Mouse (Mus musculus) left cerebral cortex, adult 11 months (tissue): ENCODE measurements around the gene Rnaseh2c.

Experiments
- DNase-seq: peaks from one replicate; pipeline ENCODE4 v3.0.0; 2022; ENCODE audit warnings: low spot score

The Rnaseh2c gene

DNA sequence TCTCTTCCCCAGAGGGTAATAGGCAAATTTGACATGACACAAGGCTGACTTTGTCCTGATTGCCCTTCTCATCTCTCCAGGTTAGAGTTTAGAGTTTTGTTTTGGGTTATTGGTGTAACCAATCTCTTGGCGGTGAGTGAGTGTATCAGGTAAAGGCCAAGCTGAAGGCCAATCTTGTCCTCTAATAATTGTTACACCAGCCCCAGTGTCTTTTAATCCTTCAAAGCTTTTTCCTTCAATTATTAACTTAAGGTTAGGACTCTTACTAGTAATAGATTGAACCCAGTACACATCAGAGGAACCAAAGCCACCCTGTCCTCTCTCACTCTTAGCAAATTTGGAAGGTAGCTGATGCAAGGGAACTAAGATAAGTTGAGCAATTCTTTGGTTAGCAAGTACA lies 26.3 kb upstream of the Rnaseh2c start:
- DNase-seq = no peak

DNA sequence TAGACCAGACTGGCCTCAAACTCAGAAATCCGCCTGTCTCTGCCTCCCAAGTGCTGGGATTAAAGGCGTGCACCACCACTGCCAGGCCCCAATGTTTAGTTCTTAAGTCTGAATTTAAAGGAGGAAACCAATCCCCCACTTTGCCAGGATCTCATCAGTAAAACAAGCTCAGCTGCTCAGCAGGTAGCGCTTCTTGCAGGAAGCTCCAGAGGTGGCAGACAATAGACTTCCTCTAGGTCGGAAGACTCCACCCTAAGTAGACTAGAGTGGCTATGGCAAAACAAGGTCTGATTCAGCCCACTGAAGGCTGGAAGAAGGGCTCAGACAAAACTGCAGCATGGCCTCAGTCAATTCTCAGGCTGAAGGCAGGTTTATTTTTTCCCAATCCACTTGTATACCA lies 21.7 kb upstream of the Rnaseh2c start:
- no peak for DNase-seq

DNA sequence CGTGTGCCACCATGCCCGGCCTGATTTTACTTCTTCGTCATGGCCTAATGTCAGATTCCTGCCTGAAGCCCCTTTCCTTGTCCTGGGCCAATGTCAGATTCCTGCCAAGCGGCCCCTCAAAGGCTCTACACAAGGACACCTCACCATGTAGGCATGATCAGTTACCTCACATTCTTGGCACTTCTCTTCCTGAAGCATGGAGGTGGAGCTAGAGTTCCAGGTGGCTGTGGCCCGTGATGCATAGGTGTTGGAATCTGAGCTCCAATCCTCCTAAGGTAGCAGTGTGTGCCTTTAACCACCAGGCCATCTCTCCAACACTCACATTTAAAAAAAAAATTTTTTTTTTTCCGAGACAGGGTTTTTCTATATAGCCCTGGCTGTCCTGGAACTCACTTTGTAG lies 20.9 kb upstream of the Rnaseh2c start:
- no peak for DNase-seq

DNA sequence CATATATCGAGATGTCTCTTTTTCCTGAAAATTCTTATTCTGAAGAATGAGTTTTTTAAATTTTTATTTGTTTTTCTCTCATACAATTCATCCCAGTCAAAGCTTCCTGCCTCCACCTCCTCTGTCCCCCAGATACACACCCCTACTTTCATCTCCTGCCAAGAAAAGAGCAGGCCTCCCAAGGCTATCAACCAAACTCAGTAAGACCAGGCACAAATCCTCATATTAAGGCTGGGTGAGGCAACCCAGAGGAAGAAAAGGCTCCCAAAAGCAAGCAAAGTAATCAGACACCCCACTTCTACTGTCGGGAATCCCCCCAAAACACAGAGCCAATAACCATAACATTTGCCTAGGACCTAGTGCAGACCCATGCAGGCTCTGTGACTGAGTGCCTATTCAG lies 19.7 kb upstream of the Rnaseh2c start:
- no peak for DNase-seq

DNA sequence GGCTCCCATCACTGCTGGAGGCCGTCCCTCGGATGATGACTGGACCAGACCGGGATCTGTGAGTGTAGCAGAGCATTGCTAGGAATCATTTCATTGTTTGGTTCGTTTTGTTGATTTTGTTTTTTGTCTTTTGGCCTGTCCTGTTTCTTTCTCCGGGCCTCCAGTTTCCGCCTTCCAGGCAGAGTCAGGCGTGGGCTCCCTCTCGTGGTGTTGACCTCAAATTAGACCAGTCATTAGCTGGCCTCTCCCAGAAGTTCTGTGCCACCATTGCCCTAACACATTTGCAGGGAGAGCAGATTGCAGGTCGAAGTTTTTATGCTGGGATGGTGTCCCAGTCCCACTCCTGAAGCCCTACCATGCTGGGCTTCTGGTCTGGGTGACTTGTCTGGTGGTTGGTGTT lies 12.5 kb upstream of the Rnaseh2c start:
- DNase-seq = no peak

DNA sequence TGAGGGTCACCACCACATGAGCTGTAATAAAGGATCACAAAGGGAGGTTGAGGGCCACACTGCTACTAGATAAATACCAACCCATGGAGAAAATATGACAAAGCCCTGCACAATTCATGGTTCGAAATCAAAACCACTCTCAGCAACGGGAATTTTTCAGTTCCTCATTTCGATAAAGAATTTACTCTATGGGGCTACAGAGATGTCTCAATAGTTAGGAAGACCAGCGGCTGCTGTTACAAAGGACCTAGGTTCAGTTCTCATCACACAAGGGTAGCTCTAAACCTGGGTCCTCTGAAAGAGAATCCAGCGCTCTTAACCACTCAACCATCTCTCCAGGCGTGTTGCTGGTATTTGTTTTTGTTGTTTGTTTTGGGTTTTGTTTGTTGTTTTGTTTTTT lies 9.8 kb upstream of the Rnaseh2c start:
- no peak for DNase-seq

DNA sequence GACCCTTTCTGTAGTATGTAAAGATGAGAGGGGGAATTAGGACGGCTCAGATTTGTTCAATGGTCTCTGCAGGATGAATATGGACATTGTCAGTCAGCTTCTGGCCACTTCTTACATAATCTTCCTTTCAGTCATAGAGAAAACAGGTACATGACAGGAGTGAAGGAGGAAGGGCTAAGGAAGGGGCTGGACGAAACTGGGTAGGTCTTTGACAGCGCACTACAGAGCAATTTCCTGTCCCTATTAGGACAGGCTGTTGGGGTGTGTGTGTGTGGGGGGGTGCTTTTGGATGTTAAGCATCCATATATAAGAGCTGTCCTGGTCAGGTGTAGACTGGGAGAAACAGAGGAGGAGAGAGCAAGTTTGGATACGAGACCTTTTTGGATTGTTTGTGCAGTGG lies 2.4 kb upstream of the Rnaseh2c start:
- DNase-seq = no peak

DNA sequence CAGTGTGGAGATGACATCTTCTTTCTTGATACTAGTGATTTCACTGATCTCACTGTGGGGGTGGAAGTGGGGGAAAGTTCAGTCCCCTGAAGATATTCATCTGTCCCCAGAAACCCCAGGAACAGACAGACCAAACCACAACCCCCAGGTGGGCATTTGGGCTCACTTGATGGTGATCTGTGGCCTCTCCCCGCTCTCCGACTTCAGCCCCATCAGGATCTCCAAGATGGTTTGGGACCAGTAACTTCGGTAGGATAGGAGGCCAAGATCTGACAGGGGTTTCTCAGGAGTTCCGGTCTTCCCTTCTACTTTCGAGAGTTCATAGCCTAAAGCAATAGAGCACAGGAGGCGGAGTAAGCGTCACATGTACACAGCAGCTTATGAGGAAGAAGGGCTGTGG lies 2.0 kb downstream of the Rnaseh2c start:
- no peak for DNase-seq

DNA sequence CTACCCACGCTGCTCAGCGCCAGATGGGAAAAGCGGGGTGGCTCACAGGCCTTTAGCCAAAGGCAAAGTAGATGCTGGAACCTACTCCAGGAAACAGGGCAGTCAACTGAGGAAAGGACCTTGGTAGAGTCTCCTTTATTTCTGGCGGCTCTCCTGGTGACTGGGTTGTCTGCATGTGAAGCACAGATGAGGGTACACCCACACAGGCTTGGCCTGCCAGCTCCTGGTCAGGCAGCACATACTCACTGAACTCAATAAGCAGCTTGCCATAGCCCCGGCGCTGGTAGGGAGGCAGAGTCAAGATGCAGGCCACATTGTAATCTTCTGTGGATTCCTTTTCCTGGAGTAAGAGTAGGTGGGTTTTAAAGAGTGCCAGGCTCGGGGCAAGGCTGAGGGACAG lies 3.5 kb downstream of the Rnaseh2c start:
- DNase-seq = no peak

DNA sequence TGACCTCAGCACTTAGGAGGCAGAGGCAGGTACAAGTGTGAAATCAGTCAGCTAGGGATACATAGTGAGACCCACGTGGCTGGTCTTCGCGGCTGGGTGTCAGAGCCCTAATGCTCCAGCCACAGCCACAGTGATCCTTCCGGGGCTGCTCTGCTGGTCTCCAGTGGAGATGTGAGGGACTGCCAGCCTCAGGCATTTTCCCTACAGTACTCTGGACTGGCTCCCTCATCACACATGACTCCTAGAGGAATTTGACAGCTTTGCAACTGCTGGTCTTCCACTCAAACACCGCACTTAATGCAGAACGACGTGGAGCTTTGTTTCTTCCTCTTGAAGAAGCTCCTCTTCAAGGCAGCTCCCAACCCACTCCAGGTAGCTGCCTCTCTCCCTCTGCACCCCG lies 4.5 kb downstream of the Rnaseh2c start:
- DNase-seq = no peak

DNA sequence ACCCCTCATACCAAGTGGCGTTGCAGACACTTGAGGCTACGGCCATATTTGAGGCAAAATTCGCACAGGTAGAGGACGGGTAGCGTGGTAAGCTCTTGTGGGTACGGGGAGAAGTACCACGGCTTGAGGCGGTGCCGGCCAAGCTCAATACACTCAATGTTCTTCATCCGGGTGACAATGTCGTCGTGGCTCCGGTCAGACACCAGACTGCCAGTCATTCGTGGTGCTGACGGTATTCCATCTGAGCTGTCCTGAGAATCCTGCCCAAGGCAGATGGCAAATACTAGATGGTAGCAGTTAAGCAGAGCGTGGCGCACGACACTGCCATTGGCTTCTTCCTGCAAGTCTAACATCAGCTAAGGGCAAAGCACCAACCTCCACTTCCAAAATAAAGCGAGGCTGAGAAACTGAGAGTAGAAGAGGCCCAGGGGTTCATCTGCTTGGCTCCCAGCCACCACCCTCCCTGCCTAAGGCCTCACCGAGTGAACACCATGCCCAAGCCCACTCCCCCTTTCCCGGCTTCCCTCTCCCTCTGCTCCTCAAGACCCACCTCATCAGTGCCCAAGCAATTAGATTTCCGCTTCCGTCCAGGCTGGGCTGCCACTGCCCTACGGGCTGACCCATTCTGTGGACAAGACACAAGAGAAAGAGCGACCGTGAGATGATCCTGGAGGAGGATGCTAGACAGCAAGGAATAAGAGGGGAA lies 6.2 kb downstream of the Rnaseh2c start:
- no peak for DNase-seq

DNA sequence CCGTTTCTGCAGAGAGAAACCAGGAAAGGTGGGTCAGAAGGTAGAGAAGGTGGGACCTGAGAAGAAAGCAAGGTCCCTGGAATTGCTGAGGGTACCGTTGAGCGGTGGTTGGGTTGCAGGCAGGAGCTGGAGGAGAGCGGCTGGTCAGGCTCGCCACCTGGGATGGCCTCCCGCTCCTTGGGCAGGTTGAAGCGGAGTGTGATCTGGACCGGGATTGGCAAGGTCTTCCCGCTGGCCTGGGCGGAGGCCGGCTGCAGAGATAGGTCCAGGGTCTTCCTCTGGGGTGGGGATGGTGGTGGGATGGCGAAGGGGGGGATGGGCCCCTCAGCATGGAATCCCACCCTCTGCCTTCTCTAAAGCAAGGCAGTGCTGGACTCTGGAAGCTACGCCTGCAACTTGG lies 7.0 kb downstream of the Rnaseh2c start:
- no peak for DNase-seq

DNA sequence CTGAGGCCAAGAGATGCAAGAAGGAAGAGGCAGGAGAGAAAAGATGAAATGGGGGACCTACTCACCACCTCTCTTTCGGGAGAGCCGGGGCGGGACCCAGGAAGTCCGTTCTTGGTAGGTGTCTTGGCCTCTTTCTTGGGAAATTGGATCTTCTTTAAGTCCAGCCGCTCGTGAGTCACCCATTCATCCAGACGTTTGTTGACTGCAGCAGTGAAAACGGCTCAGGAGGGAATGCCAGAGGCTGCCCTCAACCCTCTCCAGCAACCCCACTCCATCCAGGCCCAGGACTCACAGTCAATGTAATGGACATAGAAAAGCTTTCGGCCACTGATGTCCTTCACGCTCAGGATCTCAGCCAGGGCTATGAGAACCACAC lies 7.5 kb downstream of the Rnaseh2c start:
- no peak for DNase-seq

DNA sequence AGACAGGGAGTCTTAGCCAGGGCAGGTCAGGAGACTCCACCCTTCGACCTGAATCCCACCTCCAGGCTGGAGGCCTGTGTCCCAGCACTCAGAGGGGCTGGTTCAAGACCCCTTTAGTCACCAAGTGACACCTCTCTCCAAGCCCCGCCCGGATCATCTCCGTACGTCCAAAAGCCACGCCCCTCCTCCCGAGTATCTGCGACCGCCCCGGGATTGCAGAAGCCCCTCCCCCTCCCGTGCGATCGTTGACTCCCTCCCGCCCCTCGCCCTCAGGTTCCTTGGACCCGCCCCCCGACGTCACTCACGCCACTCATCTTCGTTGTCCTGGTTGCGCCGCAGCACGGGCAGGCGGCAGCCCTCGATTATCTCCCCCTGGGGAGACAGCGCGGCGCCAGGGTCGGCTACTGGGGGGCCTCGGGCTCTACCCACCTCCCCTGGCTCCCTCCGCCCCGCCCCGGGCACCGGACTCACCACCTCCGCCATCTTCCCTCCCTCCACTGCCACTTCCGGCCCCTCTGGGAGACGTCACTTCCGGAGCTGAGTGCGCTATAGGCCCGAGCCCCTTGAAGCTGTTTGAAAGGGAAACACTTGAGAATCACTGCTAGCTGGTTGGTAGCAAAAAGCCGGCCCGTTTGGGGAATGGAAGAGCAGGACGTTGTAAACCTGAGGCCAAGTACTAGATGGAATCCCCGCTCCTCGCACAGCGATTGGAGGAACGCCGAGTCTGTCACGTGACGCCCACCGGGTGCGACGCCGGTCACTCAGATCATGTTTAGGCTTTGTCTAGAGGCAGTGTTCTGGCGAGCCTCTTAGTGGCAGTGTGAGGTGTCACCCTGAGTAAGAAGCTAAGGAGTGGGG lies 8.1 kb downstream of the Rnaseh2c start, which contains the start of gene Kat5:
Kat5 (minus strand) TSS at position 691 of the 858 bp plus-strand sequence.
- peak; percentile 90 for DNase-seq

DNA sequence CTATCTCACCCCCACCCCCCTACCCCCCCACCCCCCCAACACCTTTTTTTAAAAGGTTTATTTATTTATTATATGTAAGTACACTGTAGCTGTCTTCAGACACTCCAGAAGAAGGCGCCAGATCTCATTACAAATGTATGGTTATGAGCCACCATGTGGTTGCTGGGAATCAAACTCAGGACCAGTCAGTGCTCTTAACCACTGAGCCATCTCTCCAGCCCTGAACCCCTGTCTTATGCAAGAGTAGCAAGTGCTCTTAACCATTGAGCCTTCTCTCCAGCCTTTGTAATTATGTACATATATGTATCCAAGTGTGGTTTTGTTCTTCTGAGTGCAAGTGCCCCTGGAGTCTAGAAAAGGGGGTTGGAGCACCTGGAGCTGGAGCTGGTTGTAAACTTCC lies 10.3 kb downstream of the Rnaseh2c start:
- DNase-seq = no peak

DNA sequence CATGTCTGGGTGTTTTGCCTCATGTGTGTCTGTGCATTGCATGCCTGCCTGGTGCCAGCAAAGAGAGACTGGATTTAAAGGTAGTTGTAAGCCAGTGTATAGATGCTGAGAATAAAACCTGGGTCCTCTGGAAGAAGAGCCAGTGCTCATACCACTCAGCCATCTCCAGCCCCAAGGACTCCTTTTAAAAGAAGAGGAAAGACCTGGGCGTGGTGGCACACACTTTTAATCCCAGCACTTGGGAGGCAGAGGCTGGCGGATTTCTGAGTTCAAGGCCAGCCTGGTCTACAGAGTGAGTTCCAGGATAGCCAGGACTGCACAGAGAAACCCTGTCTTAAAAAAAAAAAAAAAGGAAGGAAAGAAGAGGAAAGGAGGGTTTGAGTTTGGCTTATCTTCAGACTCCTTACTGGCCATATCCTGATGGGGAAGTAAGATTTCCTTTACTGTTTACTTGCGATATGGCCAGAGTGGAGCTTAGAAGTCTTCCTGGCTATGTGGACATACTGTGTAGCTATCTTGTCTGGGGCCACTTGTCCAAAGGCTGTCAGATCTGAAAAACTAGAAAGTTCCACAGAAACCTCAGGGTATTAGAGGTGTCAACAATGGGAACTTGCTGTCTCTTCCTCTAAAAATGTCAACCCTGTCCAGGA lies 11.2 kb downstream of the Rnaseh2c start:
- no peak for DNase-seq

DNA sequence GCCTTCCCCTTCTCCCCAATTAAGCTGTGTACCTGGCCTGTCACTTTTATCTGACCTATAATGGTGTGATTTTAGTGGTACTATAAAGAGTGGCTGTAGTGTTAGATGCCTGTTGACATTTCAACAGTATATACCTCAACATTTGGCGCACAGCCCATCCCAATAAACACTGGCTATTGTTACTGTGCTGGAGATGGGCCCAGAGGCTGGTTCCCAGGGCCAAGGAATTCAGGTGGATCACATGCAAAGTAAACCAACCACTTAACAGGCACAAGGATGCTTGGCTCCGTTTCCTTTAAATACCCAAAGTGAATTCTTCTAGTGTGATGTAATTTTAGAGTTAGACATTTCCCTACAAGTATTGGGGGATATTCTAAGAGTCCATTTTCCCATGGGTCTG lies 13.3 kb downstream of the Rnaseh2c start:
- DNase-seq = no peak

DNA sequence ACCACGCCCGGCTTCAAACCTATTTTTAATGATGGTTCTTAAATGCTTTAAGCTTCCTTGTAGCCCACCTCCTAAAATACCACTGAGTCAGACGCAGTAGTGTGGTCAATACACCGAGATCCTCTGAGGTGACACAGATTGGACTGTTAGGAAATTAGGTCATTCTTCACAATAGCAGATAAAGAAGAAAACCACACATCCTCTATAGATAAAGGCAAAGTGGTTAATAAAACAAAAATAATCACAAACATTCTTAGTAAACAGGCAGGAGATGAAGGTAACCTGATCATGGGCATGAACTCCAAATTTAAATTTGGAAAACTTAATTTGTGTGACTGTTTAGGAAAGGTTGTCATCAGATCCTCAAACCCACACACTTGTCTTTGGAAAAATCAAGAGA lies 18.3 kb downstream of the Rnaseh2c start:
- DNase-seq = no peak

DNA sequence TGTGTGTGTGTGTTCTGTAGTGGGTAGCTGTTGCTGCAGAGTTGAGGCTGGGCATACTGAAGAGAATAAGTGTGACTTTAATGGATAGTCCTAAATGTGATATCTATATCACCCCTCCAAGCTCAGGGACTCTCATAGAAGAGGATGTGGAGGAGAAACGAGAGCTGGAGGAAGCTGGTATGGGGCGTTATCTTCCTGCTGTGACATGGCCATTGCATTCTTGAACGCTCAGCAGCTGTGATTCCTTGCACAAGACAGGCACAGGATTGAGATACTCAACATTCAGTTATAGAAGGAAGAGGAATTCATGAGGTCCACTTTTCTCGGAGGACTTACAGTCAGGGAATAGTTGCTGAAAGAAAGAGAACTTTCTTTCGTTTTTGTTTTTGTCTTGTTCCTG lies 20.2 kb downstream of the Rnaseh2c start:
- no peak for DNase-seq

DNA sequence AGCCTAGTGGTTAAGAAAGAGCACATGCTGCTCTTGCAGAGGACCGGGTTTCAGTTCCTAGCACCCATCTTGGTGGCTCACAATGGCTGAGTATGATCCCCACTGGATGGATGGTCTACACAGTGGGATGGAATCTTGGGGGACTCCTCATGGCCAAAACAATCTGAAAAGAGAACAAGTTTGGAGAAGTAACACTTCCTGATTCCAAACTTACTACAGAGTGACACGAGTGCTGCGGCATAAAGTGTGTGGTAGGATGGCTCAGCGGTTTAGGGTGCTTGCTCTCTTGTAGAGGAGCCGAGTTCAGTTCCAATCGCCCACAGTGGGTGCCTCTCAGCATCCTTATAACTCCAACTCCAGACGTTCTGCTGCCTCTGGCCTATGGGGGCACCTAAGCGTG lies 23.6 kb downstream of the Rnaseh2c start:
- no peak for DNase-seq

DNA sequence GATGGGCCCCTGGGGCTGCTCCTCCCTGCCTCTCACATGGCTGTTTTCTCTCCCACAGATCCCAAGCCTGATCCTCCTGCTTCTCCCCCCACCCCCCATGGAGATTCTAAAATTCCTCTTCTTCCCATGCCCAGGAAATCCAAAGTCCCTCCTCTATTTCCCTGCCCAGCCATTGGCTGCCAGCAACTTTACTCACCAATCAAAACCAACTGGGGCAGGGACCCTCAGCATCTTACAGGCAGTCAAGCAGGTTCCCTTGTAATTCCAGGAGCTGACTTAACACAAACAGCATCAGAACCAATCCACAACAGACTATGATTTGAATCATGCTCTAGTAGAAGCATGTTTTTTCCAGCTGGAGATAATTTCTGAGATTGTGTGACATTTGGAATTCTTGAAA lies 28.2 kb downstream of the Rnaseh2c start:
- DNase-seq = no peak

DNA sequence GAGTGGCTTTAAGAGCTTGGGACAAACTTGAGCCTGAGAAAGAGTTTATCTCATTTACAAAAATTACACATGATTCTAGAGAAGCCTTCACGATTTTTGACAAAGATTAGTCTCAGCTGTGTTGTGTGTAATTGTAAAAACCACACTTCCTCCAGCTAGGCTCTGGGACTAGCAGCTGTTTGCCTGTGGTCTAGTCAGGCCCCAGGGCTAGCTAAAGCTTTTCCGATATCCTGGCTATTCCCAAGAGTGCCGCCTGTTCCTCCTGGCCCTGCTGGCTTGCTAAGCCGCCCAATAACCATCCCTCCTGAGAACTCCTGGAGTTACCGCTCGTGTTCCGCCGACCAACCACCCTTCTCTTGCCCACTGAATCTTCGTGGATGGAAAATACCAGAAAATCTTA lies 30.4 kb downstream of the Rnaseh2c start:
- no peak for DNase-seq

DNA sequence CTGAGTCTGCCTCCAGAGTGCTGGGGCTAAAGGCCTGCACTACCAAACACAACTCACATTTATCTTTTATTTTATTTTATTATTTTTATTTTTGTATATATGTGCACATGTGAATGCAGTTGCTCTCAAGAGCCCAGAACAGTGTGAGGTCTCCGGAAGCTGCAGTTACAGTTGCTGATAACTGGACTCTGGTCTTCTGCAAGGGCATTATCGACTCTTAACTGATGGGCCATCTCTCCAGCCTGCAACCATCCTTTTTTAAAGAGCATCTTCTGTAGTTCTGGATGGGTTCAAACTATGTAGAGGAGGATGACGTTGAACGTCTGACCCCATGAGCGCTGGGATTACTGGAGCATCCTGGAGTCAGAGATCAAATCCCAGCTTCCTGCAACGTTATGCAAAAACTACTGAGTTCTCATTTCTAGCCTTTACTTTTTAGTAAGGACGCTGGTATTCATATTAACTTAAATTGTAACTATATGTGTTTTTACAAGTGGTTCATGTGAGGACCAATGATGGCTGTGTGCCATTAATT lies 34.4 kb downstream of the Rnaseh2c start:
- no peak for DNase-seq
